Mouse (Mus musculus) heart, postnatal 0 days (tissue): Measurements from ENCODE around the gene Nup107. TPM values are rescaled to one million over a fixed set of nuclear protein-coding genes. Genes with fewer than 3 reads are reported as not detected.
"Not testable (repeated sequence)": the region's sequence is repeated elsewhere in the genome, so short reads cannot be mapped to it uniquely, and the experiment has no call there.

Experiments
- ATAC-seq: fragments of 200-750 bp; cut with Nextera tagmentation; 2 replicates; pipeline ENCODE4 v1.8.0; 2017; ENCODE audit warnings: low read depth, moderate number of reproducible peaks, moderate library complexity; ENCODE audit not compliant: insufficient read depth
- DNase-seq: peaks from one replicate; pipeline ENCODE4 v3.0.0-alpha.2; 2016; ENCODE audit warnings: low spot score
- H3K27ac ChIP-seq: fragments of 300-500 bp; sonication (generic); 2 replicates; pipeline ENCODE4 v1.5.1; 2014; ENCODE audit warnings: low read depth, mild to moderate bottlenecking
- H3K27me3 ChIP-seq: fragments of 300-500 bp; sonication (generic); 2 replicates; pipeline ENCODE4 v1.6.1; 2014; ENCODE audit warnings: low read length, mixed read lengths; ENCODE audit not compliant: control insufficient read depth, insufficient read depth
- H3K36me3 ChIP-seq: fragments of 300-500 bp; sonication (generic); replicated peaks from 2 replicates; pipeline ENCODE4 v1.6.1; 2014; ENCODE audit warnings: low read length, mixed read lengths; ENCODE audit not compliant: control insufficient read depth, insufficient read depth
- H3K4me1 ChIP-seq: fragments of 300-500 bp; sonication (generic); 2 replicates; pipeline ENCODE4 v1.6.1; 2014; ENCODE audit warnings: antibody characterized with exemption; ENCODE audit not compliant: control insufficient read depth, insufficient read depth
- H3K4me2 ChIP-seq: fragments of 300-500 bp; sonication (generic); 2 replicates; pipeline ENCODE4 v1.6.1; 2014; ENCODE audit warnings: low read depth, mild to moderate bottlenecking, low read length, moderate library complexity
- H3K4me3 ChIP-seq: fragments of 300-500 bp; sonication (generic); 2 replicates; pipeline ENCODE4 v1.5.1; 2014; ENCODE audit warnings: low read depth, low read length
- H3K9ac ChIP-seq: fragments of 300-500 bp; sonication (generic); replicated peaks from 2 replicates; pipeline ENCODE4 v1.6.1; 2014; ENCODE audit warnings: low read depth, low read length, mixed read lengths
- H3K9me3 ChIP-seq: fragments of 300-500 bp; sonication (generic); replicated peaks from 2 replicates; pipeline ENCODE4 v1.6.1; 2016; ENCODE audit warnings: low read length; ENCODE audit not compliant: control insufficient read depth
- CTCF ChIP-seq: IDR thresholded peaks from 2 replicates; pipeline ENCODE4 v1.5.1; 2016; ENCODE audit warnings: antibody characterized with exemption, control low read depth, low read depth
- EP300 ChIP-seq: IDR thresholded peaks from 2 replicates; pipeline ENCODE4 v1.6.1; 2016; ENCODE audit warnings: antibody characterized with exemption, low read depth
- WGBS: fragments of 180-500 bp; shearing (Covaris S2); extraction: QIAGEN DNeasy Blood & Tissue Kit; methylation state at CpG from one replicate; pipeline ENCODE4 v1.1.7; 2014; 5-methylcytosine and 5-hydroxymethylcytosine counted together
- polyA plus RNA-seq: library from polyadenylated mRNA; unstranded; fragments of >200 nt; fragmentation: Nextera tagmentation; extraction: Ambion mirVana; gene quantifications from 2 replicates; pipeline ENCODE4 v1.2.1, GENCODE M21; 2015
- total RNA-seq: library from RNA; depleted of rRNA; stranded (reverse); fragments of >200 nt; gene quantifications from 2 replicates; pipeline ENCODE4 v1.2.3, GENCODE M21; 2014; ENCODE audit warnings: low replicate concordance

Nup107 gene
- total and polyA plus RNA-seq, 2 experiments from 2014 or later = 18.6 to 23.6 TPM

DNA sequence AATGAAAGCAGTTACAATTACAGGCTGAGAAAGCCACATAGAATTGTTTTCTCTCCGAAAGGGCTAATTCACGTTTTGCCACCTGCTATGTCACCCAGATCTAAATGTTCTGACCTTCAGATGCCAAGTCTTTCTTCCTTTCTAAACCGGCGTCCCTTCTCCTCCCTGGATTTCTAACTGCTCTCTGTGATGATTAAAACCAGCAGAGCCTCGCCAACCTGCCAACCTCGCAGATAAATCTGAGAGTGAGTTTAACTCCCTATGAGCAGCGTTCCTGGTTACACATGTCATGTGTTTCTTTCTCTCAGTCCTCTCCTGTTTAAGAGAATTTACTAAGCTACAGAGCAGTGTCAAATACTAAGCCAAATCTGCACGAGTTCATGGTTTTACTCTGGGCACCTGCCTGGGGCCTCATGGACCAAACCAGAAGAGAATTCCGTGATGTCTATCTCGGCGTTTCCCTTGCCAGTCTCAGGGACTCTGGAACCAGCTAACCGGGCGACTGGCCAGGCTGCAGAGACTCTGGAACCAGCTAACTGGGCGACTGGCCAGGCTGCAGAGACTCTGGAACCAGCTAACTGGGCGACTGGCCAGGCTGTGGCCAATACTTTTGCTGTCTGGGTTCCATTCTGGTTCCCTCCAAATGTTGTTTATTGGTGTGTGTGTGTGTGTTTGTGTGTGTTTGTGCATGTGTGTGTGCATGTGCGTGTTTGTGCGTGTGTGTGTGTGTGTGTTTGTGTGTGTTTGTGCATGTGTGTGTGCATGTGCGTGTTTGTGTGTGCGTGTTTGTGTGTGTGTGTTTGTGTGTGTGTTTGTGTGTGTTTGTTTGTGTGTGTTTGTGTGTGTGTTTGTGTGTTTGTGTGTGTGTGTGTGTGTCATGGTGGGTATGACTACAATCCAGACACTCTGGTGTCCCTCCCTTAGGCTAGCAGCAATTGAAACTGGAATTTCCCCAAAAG lies 74.1 kb downstream of the Nup107 start:
- WGBS = 47% methylated on average over 19 of the region's 19 CpGs
- no peaks in the 10 kb centered on the region for H3K27me3 ChIP-seq
- no peaks in the 10 kb centered on the region for H3K36me3 ChIP-seq
- no peak overlapping the region for H3K4me3 ChIP-seq
- H3K9me3 ChIP-seq = no peaks in the 10 kb centered on the region
- ATAC-seq (peak; percentile 21; the same call in 1 of the 2 replicates), DNase-seq (peak; percentile 26)
- H3K9ac ChIP-seq = 0 out of 2 replicates have a peak overlapping the region, but pooled peaks have one; percentile 7
- peak overlapping the region; percentile 70 for H3K27ac ChIP-seq
- H3K4me2 ChIP-seq = peak overlapping the region; percentile 18; the same call in 1 of the 2 replicates
- H3K4me1 ChIP-seq = peaks cover 10% of the 10 kb centered on the region
- TF ChIP-seq CTCF = no peak
- no peak for TF ChIP-seq EP300

DNA sequence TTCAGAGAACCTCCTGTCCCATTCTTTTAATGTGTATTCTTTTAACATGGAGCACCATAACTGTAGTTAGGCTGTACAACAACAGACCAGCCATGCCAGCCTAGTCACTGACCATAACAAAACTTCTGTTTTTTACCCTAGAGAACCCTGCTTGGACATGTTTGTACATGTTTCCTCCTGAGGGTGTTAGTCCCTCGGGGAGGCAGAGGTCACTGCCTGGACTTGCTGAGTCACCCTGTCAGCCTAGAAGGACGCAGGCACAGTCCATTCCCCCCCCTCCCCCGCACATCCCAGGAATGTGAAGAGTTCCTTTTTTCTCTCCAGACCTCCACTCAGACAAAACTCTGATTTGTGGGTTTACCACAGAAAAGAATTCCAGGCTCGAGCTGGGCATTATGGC lies 74.9 kb downstream of the Nup107 start:
- H3K27ac ChIP-seq = peak overlapping the region; percentile 70
- H3K4me3 ChIP-seq = no peak overlapping the region
- no peaks in the 10 kb centered on the region for H3K9me3 ChIP-seq
- H3K9ac ChIP-seq = 0 out of 2 replicates have a peak overlapping the region, but pooled peaks have one; percentile 7
- 1% methylated on average over 4 of the region's 4 CpGs for WGBS
- DNase-seq = peak; percentile 59
- peak; percentile 68; the same call in 1 of the 2 replicates for ATAC-seq
- TF ChIP-seq EP300 (no peak), CTCF (no peak)
- H3K27me3 ChIP-seq = no peaks in the 10 kb centered on the region
- peaks cover 10% of the 10 kb centered on the region for H3K4me1 ChIP-seq
- no peaks in the 10 kb centered on the region for H3K36me3 ChIP-seq
- peak overlapping the region; percentile 18; the same call in 1 of the 2 replicates for H3K4me2 ChIP-seq

GRCm38 (mm10) chr10:117716686-117717085 lies 75.8 kb downstream of the Nup107 start:
- H3K4me2 ChIP-seq = no peak overlapping the region
- 90% methylated on average over 3 of the region's 3 CpGs for WGBS
- no peaks in the 10 kb centered on the region for H3K27me3 ChIP-seq
- H3K9me3 ChIP-seq = no peaks in the 10 kb centered on the region
- ATAC-seq (no peak), DNase-seq (no peak)
- TF ChIP-seq CTCF (no peak), EP300 (no peak)
- H3K4me3 ChIP-seq = no peak overlapping the region
- no peak overlapping the region for H3K27ac ChIP-seq
- no peak overlapping the region for H3K9ac ChIP-seq
- no peaks in the 10 kb centered on the region for H3K36me3 ChIP-seq
- peaks cover 10% of the 10 kb centered on the region for H3K4me1 ChIP-seq

DNA sequence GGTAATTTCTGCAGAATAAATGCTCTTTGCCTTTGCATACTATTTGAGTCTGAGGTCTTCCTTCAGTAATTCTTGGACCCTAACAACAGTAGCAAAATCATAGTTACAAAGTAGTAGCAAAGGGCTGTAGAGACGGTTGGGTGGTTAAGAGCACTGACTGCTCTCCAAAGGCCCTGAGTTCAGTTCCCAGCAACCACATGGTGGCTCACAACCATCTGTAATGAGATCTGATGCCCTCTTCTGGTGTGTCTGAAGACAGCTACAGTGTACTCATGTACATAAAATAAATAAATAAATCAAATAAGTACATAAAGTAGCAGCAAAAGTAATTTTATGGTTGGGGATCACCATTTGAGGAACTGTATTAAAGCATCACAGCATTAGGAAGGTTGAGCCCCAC lies 76.9 kb downstream of the Nup107 start:
- not testable (repeated sequence) for H3K9ac ChIP-seq, H3K4me3 ChIP-seq, ATAC-seq, H3K27me3 ChIP-seq, H3K36me3 ChIP-seq, H3K27ac ChIP-seq, H3K4me1 ChIP-seq, H3K9me3 ChIP-seq, DNase-seq, H3K4me2 ChIP-seq
- WGBS = 93% methylated on average over 1 of the region's 1 CpGs

DNA sequence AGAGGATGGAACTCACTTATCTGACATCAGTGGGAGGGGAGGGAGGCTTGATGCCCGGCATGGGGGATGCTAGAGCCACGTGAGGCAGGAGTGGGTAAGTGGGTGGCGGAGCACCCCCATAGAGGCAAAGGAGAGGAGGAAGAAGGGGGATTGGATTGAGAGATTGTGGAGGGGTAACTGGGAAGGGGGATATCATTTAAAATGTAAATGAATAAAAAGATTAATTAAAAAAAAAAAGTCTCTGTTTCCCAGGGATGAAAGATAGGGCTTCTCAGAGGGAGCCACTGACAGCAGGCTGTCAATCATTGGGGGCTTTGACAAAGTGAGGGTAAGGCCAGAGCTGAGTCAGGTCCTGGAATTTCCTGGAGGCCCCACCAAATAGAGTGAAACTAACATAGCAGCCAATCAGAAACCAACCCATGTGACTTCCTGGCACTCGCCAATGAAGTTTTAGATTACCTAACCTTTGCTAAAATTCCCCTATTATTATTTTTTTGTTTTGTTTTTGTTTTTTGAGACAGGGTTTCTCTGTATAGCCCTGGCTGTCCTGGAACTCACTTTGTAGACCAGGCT lies 77.5 kb downstream of the Nup107 start:
- no peak for DNase-seq
- WGBS = 75% methylated on average over 4 of the region's 4 CpGs

More for the DNA sequence above, 77.5 kb downstream of the Nup107 start:
- Histone ChIP-seq H3K27ac (no peak overlapping the region), H3K9me3 (no peaks in the 10 kb centered on the region), H3K9ac (no peak overlapping the region), H3K4me3 (no peak overlapping the region), H3K4me1 (peaks cover 10% of the 10 kb centered on the region), H3K36me3 (no peaks in the 10 kb centered on the region), H3K4me2 (no peak overlapping the region), H3K27me3 (no peaks in the 10 kb centered on the region)
- no peak for TF ChIP-seq EP300
- TF ChIP-seq CTCF = no peak
- no peak for ATAC-seq
